Mouse (Mus musculus) hindlimb bud, embryonic 11.5 days (tissue): ENCODE results near the gene Gm20481.
"Not testable (repeated sequence)": the region's sequence is repeated elsewhere in the genome, so short reads cannot be mapped to it uniquely, and the experiment has no call there.

Source experiments
- DNase-seq: peaks from one replicate; pipeline ENCODE4 v3.0.0-alpha.2; 2012; ENCODE audit warnings: low read depth, low spot score; ENCODE audit errors: extremely low spot score

The Gm20481 gene

GRCm38 (mm10) chr17:34975581-34976492, 6.1 kb downstream of the Gm20481 start:
- DNase-seq: no peak

- no peak for DNase-seq
Observed at GRCm38 (mm10) chr17:34977000-34977399, 7.3 kb downstream of the Gm20481 start.

GRCm38 (mm10) chr17:34978239-34978638, 8.5 kb downstream of the Gm20481 start:
- DNase-seq: no peak

- DNase-seq: no peak
Observed at GRCm38 (mm10) chr17:34979631-34980030, 9.9 kb downstream of the Gm20481 start.

GRCm38 (mm10) chr17:34980655-34981054, 10.9 kb downstream of the Gm20481 start:
- DNase-seq: no peak

GRCm38 (mm10) chr17:34981690-34982180, 12.0 kb downstream of the Gm20481 start, which contains the start of gene Lsm2:
Gene Lsm2, plus strand, starts transcription at chr17:34981862.
- DNase-seq: peak; percentile 60

- no peak for DNase-seq
Observed at GRCm38 (mm10) chr17:34982328-34982727, 12.6 kb downstream of the Gm20481 start.

- no peak for DNase-seq
Observed at GRCm38 (mm10) chr17:34984218-34984617, 14.5 kb downstream of the Gm20481 start.

- DNase-seq: no peak
Observed at GRCm38 (mm10) chr17:34994751-34995150, 25.0 kb downstream of the Gm20481 start.

GRCm38 (mm10) chr17:34995192-34995591, 25.5 kb downstream of the Gm20481 start:
- DNase-seq: not testable (repeated sequence)

- DNase-seq: not testable (repeated sequence)
Observed at GRCm38 (mm10) chr17:34995927-34996326, 26.2 kb downstream of the Gm20481 start.

GRCm38 (mm10) chr17:34996411-34997141, 26.9 kb downstream of the Gm20481 start:
- DNase-seq: no peak

- DNase-seq: no peak
Observed at GRCm38 (mm10) chr17:34997142-34997483, 27.4 kb downstream of the Gm20481 start.

- DNase-seq: no peak
Observed at GRCm38 (mm10) chr17:34998526-34999430, 29.1 kb downstream of the Gm20481 start.

- not testable (repeated sequence) for DNase-seq
Observed at GRCm38 (mm10) chr17:34999871-35000716, 30.4 kb downstream of the Gm20481 start.

- peak; percentile 53 for DNase-seq
Observed at GRCm38 (mm10) chr17:35000717-35001451, 31.2 kb downstream of the Gm20481 start, which contains the start of gene Vars. Gene Vars, plus strand, starts transcription at chr17:35000987.

GRCm38 (mm10) chr17:35001452-35002152, 31.9 kb downstream of the Gm20481 start:
- DNase-seq: no peak

- no peak for DNase-seq
Observed at GRCm38 (mm10) chr17:35002153-35002865, 32.6 kb downstream of the Gm20481 start.
